Mouse (Mus musculus) T-helper 1 cell (primary cell): ENCODE measurements around the gene Chst5.
"Not testable (repeated sequence)": the region's sequence is repeated elsewhere in the genome, so short reads cannot be mapped to it uniquely, and the experiment has no call there.

Experiments used
- in situ Hi-C: fragments of 300-600 bp; cut with MboI, MseI; formaldehyde crosslinking; loops from one replicate; pipeline ENCODE4 v1.15.1; 2025; ENCODE audit warnings: high pct_unique_total_duplicates

Gene Chst5

GRCm38 (mm10) chr8:111909621-111910450 lies at the start of gene Chst5:
TSS of gene Chst5 (minus strand) at chr8:111910447.
- in situ Hi-C loops: no loop called here

- in situ Hi-C loops: no loop called here
Observed at GRCm38 (mm10) chr8:111957231-111957630, 47.0 kb upstream of the Chst5 start.

- in situ Hi-C loops: no loop called here
Observed at GRCm38 (mm10) chr8:111955879-111956278, 45.6 kb upstream of the Chst5 start.

GRCm38 (mm10) chr8:111954844-111955594 lies 44.8 kb upstream of the Chst5 start:
- in situ Hi-C loops: no loop called here

GRCm38 (mm10) chr8:111951936-111952335 lies 41.7 kb upstream of the Chst5 start:
- in situ Hi-C loops: no loop called here

- in situ Hi-C loops: no loop called here
Observed at GRCm38 (mm10) chr8:111951317-111951716, 41.1 kb upstream of the Chst5 start.

GRCm38 (mm10) chr8:111950846-111951245 lies 40.6 kb upstream of the Chst5 start:
- in situ Hi-C loops: no loop called here

- in situ Hi-C loops: no loop called here
Observed at GRCm38 (mm10) chr8:111947954-111948353, 37.7 kb upstream of the Chst5 start.

- in situ Hi-C loops: no loop called here
Observed at GRCm38 (mm10) chr8:111947144-111947543, 36.9 kb upstream of the Chst5 start.

GRCm38 (mm10) chr8:111943544-111943943 lies 33.3 kb upstream of the Chst5 start:
- in situ Hi-C loops: loop anchor here (5.0 kb wide), 1 partner anchor 49 kb away; the partner anchor contains the start of gene Adat1

- in situ Hi-C loops: loop anchor here (5.0 kb wide), 1 partner anchor 51 kb away; the partner anchor contains the start of gene Adat1
Observed at GRCm38 (mm10) chr8:111941101-111941454, 30.8 kb upstream of the Chst5 start.

GRCm38 (mm10) chr8:111940171-111941100 lies 30.2 kb upstream of the Chst5 start, which contains the start of gene Gabarapl2:
TSS of gene Gabarapl2 (plus strand) at chr8:111940703.
- in situ Hi-C loops: loop anchor here (5.0 kb wide), 1 partner anchor 52 kb away; the partner anchor contains the start of gene Adat1

GRCm38 (mm10) chr8:111939516-111940142 lies 29.4 kb upstream of the Chst5 start:
- in situ Hi-C loops: loop anchor here (5.0 kb wide), 1 partner anchor 53 kb away; the partner anchor contains the start of gene Adat1

- in situ Hi-C loops: not testable (repeated sequence)
Observed at GRCm38 (mm10) chr8:111938076-111938985, 28.1 kb upstream of the Chst5 start.

- in situ Hi-C loops: no loop called here
Observed at GRCm38 (mm10) chr8:111937184-111937583, 26.9 kb upstream of the Chst5 start.

- in situ Hi-C loops: loop anchor here (5.0 kb wide), 1 partner anchor 1698 kb away; no protein-coding TSS in a partner anchor
Observed at GRCm38 (mm10) chr8:111934201-111934600, 24.0 kb upstream of the Chst5 start.

- in situ Hi-C loops: loop anchor here (5.0 kb wide), 1 partner anchor 1699 kb away; no protein-coding TSS in a partner anchor
Observed at GRCm38 (mm10) chr8:111933348-111934076, 23.3 kb upstream of the Chst5 start, which contains the start of gene Tmem231. TSS of gene Tmem231 (minus strand) at chr8:111933881.

GRCm38 (mm10) chr8:111932580-111933336 lies 22.5 kb upstream of the Chst5 start:
- in situ Hi-C loops: loop anchor here (5.0 kb wide), 1 partner anchor 1700 kb away; no protein-coding TSS in a partner anchor
